Mouse (Mus musculus) cerebellum, adult 2 months (tissue): ENCODE measurements around the gene Slc22a21.

Experiments used
- CTCF ChIP-seq: fragments of 200-500 bp; IDR thresholded peaks from 2 replicates; pipeline ENCODE4 v1.5.1; 2011; ENCODE audit warnings: low read depth, mild to moderate bottlenecking, control low read depth, low read length, moderate library complexity, borderline replicate concordance; ENCODE audit not compliant: insufficient read depth
- POLR2A ChIP-seq: fragments of 200-500 bp; IDR thresholded peaks from 2 replicates; pipeline ENCODE4 v1.6.1; 2011; ENCODE audit warnings: low read length, control low read depth, borderline replicate concordance; ENCODE audit not compliant: insufficient read depth

GRCm38 (mm10) chr11:53956636-53957035 is 23.5 kb downstream of the Slc22a21 start:
- no peak for TF ChIP-seq CTCF
- no peak for TF ChIP-seq POLR2A
